21 mouse cellular contexts compared by ENCODE assay signal in genomic region chr1:57388402-57389155, GRCm38 (mm10). TPM values are rescaled to one million over a fixed set of nuclear protein-coding genes. Genes with fewer than 3 reads are reported as not detected.
DNase-seq lines count a peak whose midpoint lies in the region; ATAC-seq and TF ChIP-seq lines count a peak whose summit lies in the region.
"Had no signal": no experiment of that assay in that cellular context is flagged by ENCODE, and none has a peak within 500 bp of the region (broad histone marks: within the 10 kb centered on the region; RNA-seq: fewer than 3 reads in every experiment).

No protein-coding gene starts in this region.

- ATAC-seq in hindbrain, embryonic 13.5 days (ENCODE audit: low FRiP score): peak; percentile 82
- ATAC-seq in midbrain, embryonic 16.5 days: peak; percentile 58; the same call in 1 of the 2 replicates
- no peak for ATAC-seq in midbrain, postnatal 0 days (ENCODE audit: low FRiP score)
- peak; percentile 47; the same call in 1 of the 2 replicates for ATAC-seq in neural tube, embryonic 14.5 days (ENCODE audit: low read depth)
- ATAC-seq: inflammation-experienced regulatory T-cells, adult 6 months; liver, embryonic 12.5 days had no signal

- no peak for TF ChIP-seq POLR2A in lung, adult 2 months (IDR thresholded peaks at IDR 0.05; ENCODE audit: borderline replicate concordance, extremely low read depth, low read depth, low read length)

- H3K36me3 ChIP-seq in hindbrain, embryonic 13.5 days: peaks cover 17% of the 10 kb centered on the region
- H3K36me3 ChIP-seq in hindbrain, embryonic 10.5 days: peaks cover 58% of the 10 kb centered on the region
- 0 out of 2 replicates have a peak, but pooled peaks cover 2% of the 10 kb centered on the region for H3K36me3 ChIP-seq in midbrain, embryonic 16.5 days (ENCODE audit: control insufficient read depth, insufficient read depth, low read length)
- peaks cover 13% of the 10 kb centered on the region; the same call in 1 of the 2 replicates for H3K36me3 ChIP-seq in midbrain, postnatal 0 days (ENCODE audit: insufficient read depth, low read length)
- H3K36me3 ChIP-seq in neural tube, embryonic 14.5 days (ENCODE audit: control insufficient read depth, insufficient read depth, low read length): 0 out of 2 replicates have a peak, but pooled peaks cover 3% of the 10 kb centered on the region

- no peaks in the 10 kb centered on the region for H3K27me3 ChIP-seq in hindbrain, embryonic 13.5 days
- no peaks in the 10 kb centered on the region for H3K27me3 ChIP-seq in hindbrain, embryonic 10.5 days (ENCODE audit: insufficient read depth, poor library complexity, severe bottlenecking)
- no peaks in the 10 kb centered on the region for H3K27me3 ChIP-seq in midbrain, embryonic 16.5 days (ENCODE audit: control insufficient read depth, insufficient read depth, low read depth, low read length)
- no peaks in the 10 kb centered on the region for H3K27me3 ChIP-seq in midbrain, postnatal 0 days (ENCODE audit: insufficient read depth, low read length)
- H3K27me3 ChIP-seq in neural tube, embryonic 14.5 days (ENCODE audit: control insufficient read depth, insufficient read depth, low read length): no peaks in the 10 kb centered on the region
- H3K27me3 ChIP-seq: heart, embryonic 12.5 days; liver, embryonic 12.5 days had no signal

- no peak for TF ChIP-seq CTCF in midbrain, postnatal 0 days (IDR thresholded peaks at IDR 0.05)
- no peak for TF ChIP-seq CTCF in lung, adult 2 months (IDR thresholded peaks at IDR 0.05; ENCODE audit: insufficient read depth, low read length)

- 86% methylated on average over 8 of the region's 8 CpGs for WGBS in hindbrain, embryonic 13.5 days
- WGBS in hindbrain, embryonic 10.5 days: 92% methylated on average over 8 of the region's 8 CpGs
- WGBS in midbrain, embryonic 16.5 days: 79% methylated on average over 8 of the region's 8 CpGs
- 79% methylated on average over 8 of the region's 8 CpGs for WGBS in midbrain, postnatal 0 days
- WGBS in neural tube, embryonic 14.5 days: 82% methylated on average over 8 of the region's 8 CpGs
- 84% methylated on average over 8 of the region's 8 CpGs for WGBS in lung, adult 2 months

- H3K4me1 ChIP-seq in hindbrain, embryonic 13.5 days (replicated peaks): peaks cover 3% of the 10 kb centered on the region; the same call in 1 of the 2 replicates
- no peaks in the 10 kb centered on the region for H3K4me1 ChIP-seq in hindbrain, embryonic 10.5 days (replicated peaks)
- H3K4me1 ChIP-seq in midbrain, embryonic 16.5 days (ENCODE audit: control insufficient read depth, insufficient read depth, low read length): no peaks in the 10 kb centered on the region
- no peaks in the 10 kb centered on the region for H3K4me1 ChIP-seq in midbrain, postnatal 0 days (ENCODE audit: insufficient read depth, low read length)
- H3K4me1 ChIP-seq in neural tube, embryonic 14.5 days (ENCODE audit: control insufficient read depth, insufficient read depth, low read length): no peaks in the 10 kb centered on the region
- no peaks in the 10 kb centered on the region for H3K4me1 ChIP-seq in lung, adult 2 months (ENCODE audit: control insufficient read depth, insufficient read depth, low read length)
- H3K4me1 ChIP-seq: heart, embryonic 12.5 days; limb, embryonic 10.5 days; liver, embryonic 12.5 days had no signal

- no peak overlapping the region for H3K4me3 ChIP-seq in hindbrain, embryonic 13.5 days
- H3K4me3 ChIP-seq in hindbrain, embryonic 10.5 days: no peak overlapping the region
- H3K4me3 ChIP-seq in midbrain, embryonic 16.5 days (ENCODE audit: low read depth, low read length): no peak overlapping the region
- no peak overlapping the region for H3K4me3 ChIP-seq in midbrain, postnatal 0 days (ENCODE audit: low read depth, low read length)
- H3K4me3 ChIP-seq in neural tube, embryonic 14.5 days (ENCODE audit: low read depth, low read length): no peak overlapping the region
- H3K4me3 ChIP-seq in lung, adult 2 months (replicated peaks; ENCODE audit: extremely low read depth, low read depth, low read length): no peak overlapping the region
- H3K4me3 ChIP-seq: gastrocnemius, adult 2 months; heart, embryonic 12.5 days; limb, embryonic 10.5 days; liver, embryonic 12.5 days; myocyte had no signal

- DNase-seq in hindbrain, embryonic 10.5 days (ENCODE audit: low spot score): no peak
- DNase-seq in midbrain, postnatal 0 days (ENCODE audit: low spot score): no peak
- peak; percentile 75 for DNase-seq in fat pad, adult 2 months (ENCODE audit: extremely low read depth, low read depth, low spot score)
- DNase-seq in lung, adult 2 months: no peak
- DNase-seq: adrenal gland, adult 2 months; embryo, embryonic 11 days; gastrocnemius, adult 2 months; heart, postnatal 14 days; kidney, adult 2 months; kidney, postnatal 14 days; lung, embryonic 14.5 days; lung, postnatal 4 days; thymus, postnatal 25 days had no signal

- H3K9me3 ChIP-seq in hindbrain, embryonic 13.5 days: no peaks in the 10 kb centered on the region
- no peaks in the 10 kb centered on the region for H3K9me3 ChIP-seq in hindbrain, embryonic 10.5 days
- no peaks in the 10 kb centered on the region for H3K9me3 ChIP-seq in midbrain, embryonic 16.5 days (replicated peaks; ENCODE audit: control insufficient read depth, low read length, poor library complexity, severe bottlenecking)
- no peaks in the 10 kb centered on the region for H3K9me3 ChIP-seq in midbrain, postnatal 0 days (ENCODE audit: low read length)
- no peaks in the 10 kb centered on the region for H3K9me3 ChIP-seq in neural tube, embryonic 14.5 days (ENCODE audit: control insufficient read depth, low read length)
- H3K9me3 ChIP-seq: heart, embryonic 12.5 days; limb, embryonic 10.5 days; liver, embryonic 12.5 days had no signal

- H3K9ac ChIP-seq in hindbrain, embryonic 13.5 days: no peak overlapping the region
- H3K9ac ChIP-seq in midbrain, embryonic 16.5 days (ENCODE audit: low read depth, low read length): no peak overlapping the region
- H3K9ac ChIP-seq in midbrain, postnatal 0 days (replicated peaks; ENCODE audit: low read length, poor library complexity, severe bottlenecking): no peak overlapping the region
- no peak overlapping the region for H3K9ac ChIP-seq in neural tube, embryonic 14.5 days (replicated peaks; ENCODE audit: low read depth, low read length)
- H3K9ac ChIP-seq: heart, embryonic 12.5 days; liver, embryonic 12.5 days; lung, embryonic 14.5 days had no signal

- no peak overlapping the region for H3K4me2 ChIP-seq in hindbrain, embryonic 13.5 days
- H3K4me2 ChIP-seq in midbrain, embryonic 16.5 days (ENCODE audit: low read length): no peak overlapping the region
- H3K4me2 ChIP-seq in midbrain, postnatal 0 days (ENCODE audit: low read depth, low read length, poor library complexity, severe bottlenecking): no peak overlapping the region
- H3K4me2 ChIP-seq in neural tube, embryonic 14.5 days (ENCODE audit: low read depth, low read length): no peak overlapping the region
- H3K4me2 ChIP-seq: heart, embryonic 12.5 days; liver, embryonic 12.5 days; lung, embryonic 14.5 days had no signal

- H3K27ac ChIP-seq in hindbrain, embryonic 13.5 days: peak overlapping the region; percentile 58; the same call in 1 of the 2 replicates
- no peak overlapping the region for H3K27ac ChIP-seq in hindbrain, embryonic 10.5 days
- H3K27ac ChIP-seq in midbrain, embryonic 16.5 days (ENCODE audit: low read length): peak overlapping the region; percentile 32; the same call in 1 of the 2 replicates
- H3K27ac ChIP-seq in midbrain, postnatal 0 days (ENCODE audit: low read depth, low read length): no peak overlapping the region
- peak overlapping the region; percentile 55 for H3K27ac ChIP-seq in neural tube, embryonic 14.5 days (ENCODE audit: low read depth, low read length)
- H3K27ac ChIP-seq: gastrocnemius, adult 2 months; limb, embryonic 10.5 days; liver, embryonic 12.5 days had no signal

RNA-seq across cellular contexts. Expression of gene 1700066M21Rik, which starts 11.2 kb away (rescaled TPM):
- 14.7 and 17.6 TPM in 2 replicates for polyA plus RNA-seq in hindbrain, embryonic 13.5 days (2015; fragmentation: Nextera tagmentation; extraction: Ambion mirVana)
- polyA plus RNA-seq in hindbrain, embryonic 10.5 days (2016; fragmentation: Nextera tagmentation; extraction: Ambion mirVana): 9.8 and 11.4 TPM in 2 replicates
- 19.3 and 20.3 TPM in 2 replicates for polyA plus RNA-seq in midbrain, embryonic 16.5 days (2015; fragmentation: Nextera tagmentation; extraction: Ambion mirVana)
- total RNA-seq in midbrain, postnatal 0 days (2014; rRNA removed): 21.4 and 23.8 TPM in 2 replicates
- 21.3 and 23.3 TPM in 2 replicates for polyA plus RNA-seq in midbrain, postnatal 0 days (2015; fragmentation: Nextera tagmentation; extraction: Ambion mirVana)
- 25.2 and 26.3 TPM in 2 replicates for polyA plus RNA-seq in neural tube, embryonic 14.5 days (2014; fragmentation: Nextera tagmentation; extraction: Ambion mirVana)
- polyA plus RNA-seq in lung, adult 2 months (2012; rRNA removed): 6.8 and 16.0 TPM in 2 replicates

RNA-seq across cellular contexts. Expression of gene Maip1, which starts 17.5 kb away (rescaled TPM):
- 16.9 and 18.0 TPM in 2 replicates for polyA plus RNA-seq in hindbrain, embryonic 13.5 days (2015; fragmentation: Nextera tagmentation; extraction: Ambion mirVana)
- polyA plus RNA-seq in hindbrain, embryonic 10.5 days (2016; fragmentation: Nextera tagmentation; extraction: Ambion mirVana): 19.0 and 20.0 TPM in 2 replicates
- 18.3 and 19.4 TPM in 2 replicates for polyA plus RNA-seq in midbrain, embryonic 16.5 days (2015; fragmentation: Nextera tagmentation; extraction: Ambion mirVana)
- total RNA-seq in midbrain, postnatal 0 days (2014; rRNA removed): 9.0 and 15.6 TPM in 2 replicates
- polyA plus RNA-seq in midbrain, postnatal 0 days (2015; fragmentation: Nextera tagmentation; extraction: Ambion mirVana): 18.3 and 20.8 TPM in 2 replicates
- polyA plus RNA-seq in neural tube, embryonic 14.5 days (2014; fragmentation: Nextera tagmentation; extraction: Ambion mirVana): 16.2 and 18.0 TPM in 2 replicates
- 4.6 and 4.7 TPM in 2 replicates for polyA plus RNA-seq in lung, adult 2 months (2012; rRNA removed)

RNA-seq across cellular contexts. Expression of gene Tyw5, which starts 18.3 kb away (rescaled TPM):
- 21.2 and 24.8 TPM in 2 replicates for polyA plus RNA-seq in hindbrain, embryonic 13.5 days (2015; fragmentation: Nextera tagmentation; extraction: Ambion mirVana)
- polyA plus RNA-seq in hindbrain, embryonic 10.5 days (2016; fragmentation: Nextera tagmentation; extraction: Ambion mirVana): 28.2 and 30.4 TPM in 2 replicates
- 30.9 and 31.2 TPM in 2 replicates for polyA plus RNA-seq in midbrain, embryonic 16.5 days (2015; fragmentation: Nextera tagmentation; extraction: Ambion mirVana)
- total RNA-seq in midbrain, postnatal 0 days (2014; rRNA removed): 17.9 and 27.3 TPM in 2 replicates
- 30.4 TPM in 2 replicates for polyA plus RNA-seq in midbrain, postnatal 0 days (2015; fragmentation: Nextera tagmentation; extraction: Ambion mirVana)
- polyA plus RNA-seq in neural tube, embryonic 14.5 days (2014; fragmentation: Nextera tagmentation; extraction: Ambion mirVana): 27.2 and 28.9 TPM in 2 replicates
- 3.0 and 4.5 TPM in 2 replicates for polyA plus RNA-seq in lung, adult 2 months (2012; rRNA removed)

Comparison
In these comparisons a context has a peak if more than half of its experiments do, and no peak if none do; other contexts are left out.
1. H3K27ac ChIP-seq: peak in hindbrain, embryonic 13.5 days (single experiment), midbrain, embryonic 16.5 days (single experiment) and neural tube, embryonic 14.5 days (single experiment); none in hindbrain, embryonic 10.5 days (single experiment) and midbrain, postnatal 0 days (single experiment).